Mouse (Mus musculus) erythroblast, embryonic 14.5 days (primary cell): Measurements from ENCODE around the gene Rnf157.

Experiments
- GATA1 ChIP-seq: IDR thresholded peaks from 2 replicates; pipeline ENCODE4 v1.6.1; 2012; ENCODE audit warnings: low read length, inconsistent platforms, mixed read lengths
- TAL1 ChIP-seq: IDR thresholded peaks from 3 replicates; pipeline ENCODE4 v1.6.1; 2012; ENCODE audit warnings: low read length, inconsistent platforms, mixed read lengths

- TF ChIP-seq GATA1 = no peak
- no peak for TF ChIP-seq TAL1
Observed at GRCm38 (mm10) chr11:116387086-116388071, 25.5 kb downstream of the Rnf157 start.
